Mouse (Mus musculus): ENCODE results near the gene Olfr1152. TPM values are rescaled to one million over a fixed set of nuclear protein-coding genes. Genes with fewer than 3 reads are reported as not detected.

Olfr1152 gene
- not detected in 2 replicates for polyA plus RNA-seq (2015; fragmentation: Nextera tagmentation; extraction: Ambion mirVana)

DNA sequence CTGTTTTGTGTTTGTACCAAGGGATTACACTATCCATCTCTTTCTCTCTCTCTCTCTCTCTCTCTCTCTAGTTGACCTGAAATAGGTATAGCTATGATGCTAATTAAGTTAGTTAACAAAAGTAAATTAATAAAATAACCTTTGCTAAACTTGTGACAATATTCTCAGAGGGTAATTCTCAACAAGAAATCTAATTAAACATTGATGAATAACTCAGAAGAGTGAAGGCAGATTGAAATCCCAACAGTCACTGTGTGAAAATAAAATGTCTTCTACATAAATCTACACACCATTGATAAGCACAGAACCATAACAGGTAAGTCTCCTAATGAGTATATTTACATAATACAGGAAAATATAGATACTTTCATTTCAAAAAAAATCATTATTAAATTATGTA, at the start of gene Olfr1152:
TSS of gene Olfr1152 (plus strand) at position 301 of the 400 bp plus-strand sequence.
- no peak for ATAC-seq (ENCODE audit: low read depth)
- H3K36me3 ChIP-seq (ENCODE audit: control insufficient read depth, insufficient read depth, low read length), result no peaks in the 10 kb centered on the region
- no peak within 1 kb of the TSS for H3K4me2 ChIP-seq (ENCODE audit: low read depth, low read length)
- no peaks in the 10 kb centered on the region for H3K27me3 ChIP-seq (ENCODE audit: control insufficient read depth, insufficient read depth, low read depth, low read length)
- H3K9ac ChIP-seq (ENCODE audit: low read length), result no peak within 1 kb of the TSS
- H3K27ac ChIP-seq (ENCODE audit: low read length), result no peak within 1 kb of the TSS
- H3K9me3 ChIP-seq (ENCODE audit: control insufficient read depth, low read length), result no peaks in the 10 kb centered on the region; the same call in 1 of the 2 replicates
- no peaks in the 10 kb centered on the region for H3K4me1 ChIP-seq (replicated peaks; ENCODE audit: control insufficient read depth, insufficient read depth, low read length)
- H3K4me3 ChIP-seq (ENCODE audit: low read length), result no peak within 1 kb of the TSS

DNA sequence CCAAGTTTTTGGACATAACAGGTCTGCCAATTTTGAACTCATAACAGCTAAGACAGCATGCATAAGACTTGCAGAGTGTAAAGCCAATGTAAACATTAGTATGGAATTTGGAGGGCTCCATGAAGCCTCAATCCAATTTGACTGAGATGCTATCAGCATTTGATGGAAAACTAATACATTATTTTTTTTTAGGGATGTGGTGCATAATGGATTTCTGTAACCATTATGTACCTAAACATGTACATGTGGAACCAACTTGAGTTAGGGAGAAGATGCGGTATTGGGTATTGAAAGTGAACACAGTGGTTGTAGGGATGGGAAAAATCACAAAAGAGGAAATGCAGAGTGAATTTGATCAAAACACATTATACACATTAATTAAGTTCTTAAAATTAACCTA, 36.1 kb upstream of the Olfr1152 start, which contains the start of gene Olfr1148:
TSS of gene Olfr1148 (plus strand) at position 301 of the 400 bp plus-strand sequence.
- no peaks in the 10 kb centered on the region for H3K9me3 ChIP-seq (ENCODE audit: control insufficient read depth, low read length)
- H3K27ac ChIP-seq (ENCODE audit: low read length), result no peak within 1 kb of the TSS
- H3K4me1 ChIP-seq (replicated peaks; ENCODE audit: control insufficient read depth, insufficient read depth, low read length), result no peaks in the 10 kb centered on the region
- H3K27me3 ChIP-seq (ENCODE audit: control insufficient read depth, insufficient read depth, low read depth, low read length), result no peaks in the 10 kb centered on the region
- no peak within 1 kb of the TSS for H3K4me3 ChIP-seq (ENCODE audit: low read length)
- no peak within 1 kb of the TSS for H3K9ac ChIP-seq (ENCODE audit: low read length)
- no peak for ATAC-seq (ENCODE audit: low read depth)
- no peaks in the 10 kb centered on the region for H3K36me3 ChIP-seq (ENCODE audit: control insufficient read depth, insufficient read depth, low read length)
- no peak within 1 kb of the TSS for H3K4me2 ChIP-seq (ENCODE audit: low read depth, low read length)
- 89% methylated on average over 1 of the region's 1 CpGs for WGBS

GRCm38 (mm10) chr2:87843693-87844092, 22.6 kb upstream of the Olfr1152 start, which contains the start of gene Olfr1150-ps1:
TSS of gene Olfr1150-ps1 (plus strand) at chr2:87843993.
- ATAC-seq (ENCODE audit: low read depth), result no peak
- H3K27ac ChIP-seq (ENCODE audit: low read length), result no peak within 1 kb of the TSS
- no peaks in the 10 kb centered on the region for H3K9me3 ChIP-seq (ENCODE audit: control insufficient read depth, low read length)
- H3K27me3 ChIP-seq (ENCODE audit: control insufficient read depth, insufficient read depth, low read depth, low read length), result no peaks in the 10 kb centered on the region
- H3K36me3 ChIP-seq (ENCODE audit: control insufficient read depth, insufficient read depth, low read length), result no peaks in the 10 kb centered on the region
- no peak within 1 kb of the TSS for H3K4me2 ChIP-seq (ENCODE audit: low read depth, low read length)
- no peaks in the 10 kb centered on the region for H3K4me1 ChIP-seq (replicated peaks; ENCODE audit: control insufficient read depth, insufficient read depth, low read length)
- H3K4me3 ChIP-seq (ENCODE audit: low read length), result no peak within 1 kb of the TSS
- H3K9ac ChIP-seq (ENCODE audit: low read length), result no peak within 1 kb of the TSS
- WGBS, result 71% methylated on average over 1 of the region's 1 CpGs

- no peak for ATAC-seq (ENCODE audit: low read depth)
- H3K27ac ChIP-seq (ENCODE audit: low read length), result no peak within 1 kb of the TSS
- whole genome bisulfite sequencing, result 77% methylated on average over 1 of the region's 1 CpGs
- no peak within 1 kb of the TSS for H3K4me3 ChIP-seq (ENCODE audit: low read length)
- H3K4me1 ChIP-seq (replicated peaks; ENCODE audit: control insufficient read depth, insufficient read depth, low read length), result no peaks in the 10 kb centered on the region
- no peaks in the 10 kb centered on the region for H3K27me3 ChIP-seq (ENCODE audit: control insufficient read depth, insufficient read depth, low read depth, low read length)
- no peaks in the 10 kb centered on the region for H3K9me3 ChIP-seq (ENCODE audit: control insufficient read depth, low read length)
- H3K4me2 ChIP-seq (ENCODE audit: low read depth, low read length), result no peak within 1 kb of the TSS
- H3K9ac ChIP-seq (ENCODE audit: low read length), result no peak within 1 kb of the TSS
- no peaks in the 10 kb centered on the region for H3K36me3 ChIP-seq (ENCODE audit: control insufficient read depth, insufficient read depth, low read length)
Measured at GRCm38 (mm10) chr2:87855562-87855961, 10.7 kb upstream of the Olfr1152 start, which contains the start of gene Olfr1151. TSS of gene Olfr1151 (plus strand) at chr2:87855862.

GRCm38 (mm10) chr2:87894662-87895061, 28.4 kb downstream of the Olfr1152 start, which contains the start of gene Olfr1153:
TSS of gene Olfr1153 (plus strand) at chr2:87894962.
- Histone ChIP-seq H3K4me3 (ENCODE audit: low read length) (no peak within 1 kb of the TSS), H3K4me2 (ENCODE audit: low read depth, low read length) (no peak within 1 kb of the TSS), H3K36me3 (ENCODE audit: control insufficient read depth, insufficient read depth, low read length) (no peaks in the 10 kb centered on the region), H3K27ac (ENCODE audit: low read length) (no peak within 1 kb of the TSS), H3K9me3 (ENCODE audit: control insufficient read depth, low read length) (no peaks in the 10 kb centered on the region), H3K9ac (ENCODE audit: low read length) (no peak within 1 kb of the TSS), H3K4me1 (replicated peaks; ENCODE audit: control insufficient read depth, insufficient read depth, low read length) (no peaks in the 10 kb centered on the region), H3K27me3 (ENCODE audit: control insufficient read depth, insufficient read depth, low read depth, low read length) (no peaks in the 10 kb centered on the region)
- ATAC-seq (ENCODE audit: low read depth), result no peak
- 59% methylated on average over 1 of the region's 1 CpGs for WGBS

DNA sequence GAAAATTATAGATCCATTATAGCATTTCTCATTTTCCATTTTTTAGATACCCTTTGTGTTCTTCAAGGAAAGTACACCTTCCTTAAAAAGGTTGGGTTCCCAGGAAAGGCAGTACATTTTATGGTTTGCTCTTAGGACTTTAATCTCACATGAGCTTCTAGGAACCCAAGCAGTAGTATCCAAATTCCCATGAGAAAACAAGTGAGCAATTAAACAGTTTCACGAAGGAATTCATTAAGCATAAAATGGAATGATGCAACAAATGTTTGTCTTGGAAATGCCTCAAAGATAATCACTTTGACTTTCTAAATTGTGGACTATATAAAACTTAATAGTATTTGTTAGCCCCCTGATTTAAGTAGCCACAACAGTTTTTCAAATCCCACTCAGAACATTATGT, 38.8 kb downstream of the Olfr1152 start, which contains the start of gene Olfr1154:
TSS of gene Olfr1154 (minus strand) at position 101 of the 400 bp plus-strand sequence.
- Histone ChIP-seq H3K9me3 (ENCODE audit: control insufficient read depth, low read length) (no peaks in the 10 kb centered on the region), H3K27ac (ENCODE audit: low read length) (no peak within 1 kb of the TSS), H3K27me3 (ENCODE audit: control insufficient read depth, insufficient read depth, low read depth, low read length) (no peaks in the 10 kb centered on the region), H3K4me2 (ENCODE audit: low read depth, low read length) (no peak within 1 kb of the TSS), H3K36me3 (ENCODE audit: control insufficient read depth, insufficient read depth, low read length) (no peaks in the 10 kb centered on the region), H3K9ac (ENCODE audit: low read length) (no peak within 1 kb of the TSS), H3K4me3 (ENCODE audit: low read length) (no peak within 1 kb of the TSS), H3K4me1 (replicated peaks; ENCODE audit: control insufficient read depth, insufficient read depth, low read length) (no peaks in the 10 kb centered on the region)
- no peak for ATAC-seq (ENCODE audit: low read depth)
- 80% methylated on average over 1 of the region's 1 CpGs for WGBS

Other genes starting within 250 kb of the Olfr1152 start
- gene Olfr1131, start 239.4 kb upstream of the Olfr1152 start, polyA plus RNA-seq (2015; fragmentation: Nextera tagmentation; extraction: Ambion mirVana), result not detected in 2 replicates
- not detected in 2 replicates for gene Olfr1132, start 229.0 kb upstream of the Olfr1152 start, polyA plus RNA-seq (2015; fragmentation: Nextera tagmentation; extraction: Ambion mirVana)
- not detected in 2 replicates for gene Olfr1133, start 219.1 kb upstream of the Olfr1152 start, polyA plus RNA-seq (2015; fragmentation: Nextera tagmentation; extraction: Ambion mirVana)
- gene Olfr1134, start 208.0 kb upstream of the Olfr1152 start, polyA plus RNA-seq (2015; fragmentation: Nextera tagmentation; extraction: Ambion mirVana), result not detected in 2 replicates
- gene Olfr1135, start 192.8 kb upstream of the Olfr1152 start, polyA plus RNA-seq (2015; fragmentation: Nextera tagmentation; extraction: Ambion mirVana), result not detected in 2 replicates
- gene Olfr1136, start 172.5 kb upstream of the Olfr1152 start, polyA plus RNA-seq (2015; fragmentation: Nextera tagmentation; extraction: Ambion mirVana), result not detected in 2 replicates
- not detected in 2 replicates for gene Olfr1137, start 153.3 kb upstream of the Olfr1152 start, polyA plus RNA-seq (2015; fragmentation: Nextera tagmentation; extraction: Ambion mirVana)
- gene Olfr1138, start 126.5 kb upstream of the Olfr1152 start, polyA plus RNA-seq (2015; fragmentation: Nextera tagmentation; extraction: Ambion mirVana), result not detected in 2 replicates
- gene Olfr1140, start 122.7 kb upstream of the Olfr1152 start, polyA plus RNA-seq (2015; fragmentation: Nextera tagmentation; extraction: Ambion mirVana), result not detected in 2 replicates
- not detected in 2 replicates for gene Olfr1141, start 112.5 kb upstream of the Olfr1152 start, polyA plus RNA-seq (2015; fragmentation: Nextera tagmentation; extraction: Ambion mirVana)
- not detected in 2 replicates for gene Olfr152, start 87.0 kb upstream of the Olfr1152 start, polyA plus RNA-seq (2015; fragmentation: Nextera tagmentation; extraction: Ambion mirVana)
- not detected in 2 replicates for gene Olfr1143, start 65.9 kb upstream of the Olfr1152 start, polyA plus RNA-seq (2015; fragmentation: Nextera tagmentation; extraction: Ambion mirVana)
- not detected in 2 replicates for gene Olfr1145, start 56.7 kb upstream of the Olfr1152 start, polyA plus RNA-seq (2015; fragmentation: Nextera tagmentation; extraction: Ambion mirVana)
- not detected in 2 replicates for gene Olfr1148, start 36.0 kb upstream of the Olfr1152 start, polyA plus RNA-seq (2015; fragmentation: Nextera tagmentation; extraction: Ambion mirVana)
- not detected in 2 replicates for gene Olfr1150-ps1, start 22.5 kb upstream of the Olfr1152 start, polyA plus RNA-seq (2015; fragmentation: Nextera tagmentation; extraction: Ambion mirVana)
- gene Olfr1151, start 10.6 kb upstream of the Olfr1152 start, polyA plus RNA-seq (2015; fragmentation: Nextera tagmentation; extraction: Ambion mirVana), result not detected in 2 replicates
- not detected in 2 replicates for gene Olfr1153, start 28.5 kb downstream of the Olfr1152 start, polyA plus RNA-seq (2015; fragmentation: Nextera tagmentation; extraction: Ambion mirVana)
- not detected in 2 replicates for gene Olfr1154, start 38.7 kb downstream of the Olfr1152 start, polyA plus RNA-seq (2015; fragmentation: Nextera tagmentation; extraction: Ambion mirVana)
- not detected in 2 replicates for gene Olfr1155, start 78.6 kb downstream of the Olfr1152 start, polyA plus RNA-seq (2015; fragmentation: Nextera tagmentation; extraction: Ambion mirVana)
- not detected in 2 replicates for gene Olfr1156, start 86.6 kb downstream of the Olfr1152 start, polyA plus RNA-seq (2015; fragmentation: Nextera tagmentation; extraction: Ambion mirVana)
- gene Olfr1157, start 101.8 kb downstream of the Olfr1152 start, polyA plus RNA-seq (2015; fragmentation: Nextera tagmentation; extraction: Ambion mirVana), result not detected in 2 replicates
- gene Olfr74, start 108.2 kb downstream of the Olfr1152 start, polyA plus RNA-seq (2015; fragmentation: Nextera tagmentation; extraction: Ambion mirVana), result not detected in 2 replicates
- gene Olfr1158, start 123.6 kb downstream of the Olfr1152 start, polyA plus RNA-seq (2015; fragmentation: Nextera tagmentation; extraction: Ambion mirVana), result not detected in 2 replicates
- gene Olfr1160, start 141.8 kb downstream of the Olfr1152 start, polyA plus RNA-seq (2015; fragmentation: Nextera tagmentation; extraction: Ambion mirVana), result not detected in 2 replicates
- not detected in 2 replicates for gene Olfr1161, start 156.3 kb downstream of the Olfr1152 start, polyA plus RNA-seq (2015; fragmentation: Nextera tagmentation; extraction: Ambion mirVana)
- not detected in 2 replicates for gene Olfr73, start 171.2 kb downstream of the Olfr1152 start, polyA plus RNA-seq (2015; fragmentation: Nextera tagmentation; extraction: Ambion mirVana)
- not detected in 2 replicates for gene Olfr1162, start 184.6 kb downstream of the Olfr1152 start, polyA plus RNA-seq (2015; fragmentation: Nextera tagmentation; extraction: Ambion mirVana)
- not detected in 2 replicates for gene Olfr1163, start 205.3 kb downstream of the Olfr1152 start, polyA plus RNA-seq (2015; fragmentation: Nextera tagmentation; extraction: Ambion mirVana)
- not detected in 2 replicates for gene Olfr1164, start 227.5 kb downstream of the Olfr1152 start, polyA plus RNA-seq (2015; fragmentation: Nextera tagmentation; extraction: Ambion mirVana)